Mouse (Mus musculus): ENCODE measurements at regions not wholly inside any gene's neighbourhood (a gene's known extent, or its start where the extent isn't known, plus 50 kb on each side); places are given as distances from the start of the nearest gene placed in this dataset.

- TF ChIP-seq POLR2A (IDR thresholded peaks at IDR 0.05; ENCODE audit: borderline replicate concordance, insufficient read depth, low read length): no peak
- no peak for TF ChIP-seq CTCF (IDR thresholded peaks at IDR 0.05; ENCODE audit: borderline replicate concordance, insufficient read depth, low read depth, low read length)
These were observed 103.3 kb upstream of the Eepd1 start for GRCm38 (mm10) chr9:25377771-25378747.
